Mouse (Mus musculus): ENCODE results near the gene Clec2l.

- TF ChIP-seq CTCF (IDR thresholded peaks at IDR 0.05; ENCODE audit: low read depth) (no peak), EP300 (IDR thresholded peaks at IDR 0.05; ENCODE audit: low read depth) (no peak)
These were observed 40.0 kb downstream of the Clec2l start for GRCm38 (mm10) chr6:38702810-38703399.
